Mouse (Mus musculus) retina, postnatal 1 day (tissue): ENCODE measurements around the gene Zbtb25.

Source experiments
- DNase-seq: peaks from one replicate; pipeline ENCODE4 v3.0.0-alpha.2; 2012

The Zbtb25 gene

DNA sequence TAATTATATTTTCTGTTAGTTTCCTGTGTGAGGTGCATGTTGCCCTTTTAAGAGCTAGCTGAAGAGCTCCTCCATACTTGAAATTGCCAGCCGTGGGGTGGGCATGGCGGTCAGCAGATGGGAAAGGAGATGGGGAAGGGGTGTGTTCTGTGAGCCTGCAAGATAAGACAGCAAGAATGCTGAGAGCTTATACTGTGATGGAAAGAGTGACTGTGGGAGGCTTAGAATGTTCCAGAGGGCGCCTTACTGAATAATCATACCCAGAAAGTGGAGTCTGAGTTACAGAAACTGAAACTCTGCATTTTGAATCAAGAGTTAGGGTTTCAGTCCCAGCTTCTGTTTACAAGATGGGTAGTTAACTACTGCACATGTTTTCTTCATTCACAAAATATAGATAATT is 6.1 kb upstream of the Zbtb25 start:
- no peak for DNase-seq

- no peak for DNase-seq
Measured at GRCm38 (mm10) chr12:76374911-76375310, 5.5 kb upstream of the Zbtb25 start.

DNA sequence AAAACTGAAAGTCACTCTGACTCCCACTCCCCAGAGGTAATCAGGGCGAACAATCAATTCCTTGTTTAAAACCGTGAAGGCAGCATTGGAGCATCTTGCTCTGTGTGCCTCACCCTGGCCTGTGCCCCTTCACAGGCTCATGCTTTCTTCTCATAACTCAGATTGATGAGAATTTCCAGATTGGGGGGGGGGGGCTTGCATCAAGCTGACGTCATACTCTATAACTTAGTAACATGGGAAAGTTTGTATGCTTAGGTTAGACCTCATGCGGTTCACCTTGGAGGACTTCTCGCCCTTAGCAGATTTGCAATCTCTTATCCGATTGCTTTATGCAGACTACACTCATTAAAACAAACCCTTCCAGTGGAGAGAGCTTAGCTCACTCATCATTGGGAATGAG is 4.6 kb upstream of the Zbtb25 start:
- no peak for DNase-seq

GRCm38 (mm10) chr12:76372881-76373818 is 3.7 kb upstream of the Zbtb25 start:
- DNase-seq, result peak; percentile 22

- no peak for DNase-seq
Measured at GRCm38 (mm10) chr12:76372046-76372445, 2.6 kb upstream of the Zbtb25 start.

DNA sequence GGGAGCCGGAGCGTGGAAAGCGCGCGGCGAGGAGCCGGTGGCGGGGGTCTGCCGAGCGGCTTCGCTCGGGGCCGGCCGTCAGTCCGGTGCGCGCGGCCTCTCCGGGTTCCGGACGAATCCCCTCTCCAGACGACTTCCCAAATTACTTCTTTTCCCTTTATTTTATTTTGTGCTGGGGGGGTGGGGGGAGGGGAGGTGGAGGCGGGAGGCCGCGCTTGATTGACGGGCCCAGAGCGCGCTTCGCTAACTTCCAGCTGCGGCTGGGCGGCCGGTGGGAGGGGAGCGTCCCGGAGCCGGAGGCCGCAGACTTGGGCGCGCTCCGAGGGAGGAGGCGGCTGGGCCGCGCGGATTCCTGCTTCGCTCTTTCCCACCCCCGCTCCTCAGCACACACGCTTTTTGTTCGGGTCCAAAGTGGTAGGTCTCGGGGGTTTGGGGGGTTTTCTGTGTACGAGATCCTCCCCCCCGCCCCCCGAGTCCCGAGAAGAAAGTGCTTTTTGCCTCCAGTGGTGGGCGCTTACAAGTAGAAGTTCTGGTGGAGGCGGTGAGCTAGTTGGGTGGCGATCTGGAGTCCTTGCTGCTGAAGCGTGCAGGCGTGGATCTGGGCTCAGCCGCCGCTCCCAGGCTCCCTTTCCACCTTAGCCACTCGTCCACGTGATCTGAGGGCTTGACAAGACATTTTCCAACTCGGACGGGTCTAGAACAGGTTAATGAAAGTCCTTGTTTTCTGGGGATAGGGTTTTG is 1.6 kb upstream of the Zbtb25 start:
- DNase-seq, result peak; percentile 75

DNA sequence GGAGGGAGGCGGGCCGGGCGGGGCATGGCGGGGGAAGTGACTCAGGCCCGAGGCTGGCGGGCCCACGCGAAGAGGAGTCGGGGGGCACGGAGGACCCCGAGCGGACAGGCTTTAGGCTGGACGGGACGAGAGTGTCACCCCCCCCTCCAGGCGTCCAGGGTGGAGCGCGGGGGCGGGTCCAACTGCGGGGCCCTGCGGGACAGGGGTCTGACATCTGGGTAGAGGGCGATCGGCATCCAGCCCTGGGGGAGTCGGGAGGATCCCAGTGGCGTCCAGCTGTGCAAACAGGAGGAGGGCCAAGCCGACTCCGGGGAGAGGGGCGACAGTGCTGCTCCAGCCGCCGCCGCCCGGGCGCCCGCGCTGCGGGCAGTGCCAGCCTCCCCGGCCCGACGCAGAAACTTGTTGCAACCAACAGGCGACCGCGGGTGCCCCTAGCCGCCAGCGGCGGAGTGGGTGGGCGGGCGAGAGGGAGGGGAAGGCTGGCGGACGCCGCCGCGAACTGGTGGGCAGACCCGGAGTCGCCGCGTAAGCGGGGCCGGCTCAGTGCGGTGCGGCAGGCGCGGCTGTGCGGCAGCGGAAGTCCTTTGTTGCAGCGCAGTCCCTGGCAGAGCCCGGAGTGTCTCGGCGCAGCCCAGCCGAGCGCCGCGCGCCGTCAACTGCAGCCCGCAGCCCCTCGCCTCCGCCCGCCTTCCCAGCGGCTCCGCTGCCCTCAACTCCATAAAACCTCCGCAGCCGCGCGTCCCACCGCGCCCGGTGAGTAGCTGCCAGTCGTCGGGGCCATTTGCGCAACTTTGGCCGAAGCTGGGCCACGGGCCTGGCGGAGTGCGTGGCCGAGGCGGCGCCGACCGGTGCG is 802 bp upstream of the Zbtb25 start, which contains the start of gene Zbtb1:
TSS of gene Zbtb1 (plus strand) at position 289 of the 853 bp plus-strand sequence.
- DNase-seq, result peak; percentile 90

DNA sequence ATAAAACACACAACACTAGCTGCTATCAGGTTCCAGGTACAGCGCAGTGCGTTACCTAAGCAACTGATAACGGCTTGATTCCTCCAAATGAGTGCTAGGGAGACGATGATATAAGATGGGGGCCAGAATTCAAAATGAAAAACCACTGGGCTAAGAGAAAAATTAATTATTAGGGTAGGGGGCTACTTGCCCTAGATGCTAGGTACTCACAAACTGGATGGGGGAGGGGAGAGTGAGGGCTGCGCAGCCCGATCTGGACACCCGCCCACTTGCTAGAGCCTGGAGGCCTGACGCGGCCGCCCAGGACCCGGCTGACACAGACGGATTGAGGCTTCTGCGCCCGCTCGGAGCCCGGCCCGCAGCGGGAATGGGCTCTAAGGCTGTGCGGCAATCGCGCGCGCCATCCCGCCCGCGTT is 604 bp downstream of the Zbtb25 start:
- no peak for DNase-seq

DNA sequence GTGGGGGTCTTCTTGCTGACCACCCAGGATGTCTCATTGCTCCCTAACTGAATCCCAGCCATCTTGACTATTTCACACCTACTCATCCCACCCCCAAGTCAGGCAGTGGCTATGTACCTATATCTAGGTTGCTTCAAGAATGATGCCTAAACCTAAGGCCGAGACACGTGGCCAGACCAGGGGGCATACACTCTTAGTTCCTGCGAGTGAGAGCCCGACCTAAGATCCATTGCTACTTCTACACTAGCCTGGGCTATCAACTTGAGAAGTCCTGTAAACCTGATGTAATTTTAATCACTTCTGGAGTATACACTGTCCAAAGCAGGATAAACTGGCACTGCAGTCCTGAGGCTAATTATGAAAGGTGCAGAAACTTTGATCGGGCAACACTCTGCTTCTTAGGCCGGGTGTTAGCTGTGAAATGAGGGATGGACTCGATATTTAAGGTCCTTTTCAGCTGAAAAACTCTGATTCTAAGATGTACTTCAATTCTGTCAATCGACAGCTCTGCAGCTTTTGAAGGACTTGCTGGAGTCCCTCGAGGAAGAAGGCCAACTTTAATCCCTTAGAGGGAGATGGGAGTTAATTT is 1.1 kb downstream of the Zbtb25 start:
- no peak for DNase-seq

DNA sequence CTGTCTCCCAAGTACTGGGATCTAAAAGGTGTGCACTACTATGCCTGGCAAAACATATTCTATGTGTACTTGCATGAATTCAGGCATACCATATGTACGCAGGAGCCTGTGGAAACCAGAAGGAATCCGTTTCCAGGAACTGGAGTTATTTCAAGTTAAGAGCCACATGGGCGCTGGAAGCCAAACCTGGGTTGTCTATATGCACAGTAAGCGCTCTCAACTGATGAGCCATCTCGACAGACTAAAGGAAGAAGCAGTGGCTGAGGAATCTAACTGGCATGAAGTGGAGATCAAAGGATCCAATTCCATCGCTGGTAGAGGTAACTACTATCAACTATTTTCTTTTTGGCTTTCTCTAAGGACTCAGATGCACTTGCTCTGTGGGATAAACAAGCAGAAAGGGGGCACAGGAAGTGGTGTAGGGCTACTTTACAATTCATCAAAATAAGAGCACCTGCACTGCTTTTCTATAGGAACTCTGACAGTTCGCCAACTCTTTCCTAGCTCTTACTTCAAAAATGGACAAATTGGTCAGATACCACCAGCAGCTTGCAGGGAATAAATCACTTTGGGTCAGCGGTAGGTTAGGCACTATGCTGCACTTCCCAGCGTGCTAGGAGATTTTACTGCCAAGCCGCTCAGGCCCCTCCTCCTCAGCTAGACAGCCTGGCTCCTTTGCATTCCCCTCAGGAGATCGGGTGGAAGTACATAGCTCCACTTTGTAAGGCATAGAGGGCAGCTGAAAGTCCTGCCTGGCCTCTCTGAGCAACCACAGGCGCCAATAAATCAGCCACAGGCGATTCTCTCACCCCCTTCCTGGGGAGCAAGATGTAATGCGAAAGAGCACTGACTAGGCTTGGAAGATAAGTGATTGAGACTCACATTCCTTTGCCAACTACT is 2.1 kb downstream of the Zbtb25 start:
- peak; percentile 32 for DNase-seq

DNA sequence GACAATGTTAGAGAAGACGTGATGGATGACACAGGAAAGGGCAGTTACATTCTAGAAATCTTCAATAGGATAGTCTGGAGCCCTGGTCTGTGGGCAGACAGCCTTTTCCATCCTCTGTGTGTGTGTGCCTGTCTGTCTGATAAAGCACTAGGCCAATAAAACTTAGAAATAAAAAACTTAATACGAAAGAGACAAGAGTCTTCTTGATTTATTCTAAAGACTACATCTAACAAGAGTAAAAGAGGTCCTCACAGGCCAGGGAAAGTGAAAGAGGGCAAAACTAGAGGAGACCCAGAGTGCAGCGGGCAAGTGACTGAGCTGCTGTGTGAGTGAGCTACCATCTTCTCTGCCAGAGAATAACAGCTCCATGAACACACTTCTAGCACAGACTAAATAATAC is 3.1 kb downstream of the Zbtb25 start:
- DNase-seq, result no peak

- no peak for DNase-seq
Measured at GRCm38 (mm10) chr12:76362303-76362676, 7.1 kb downstream of the Zbtb25 start.

GRCm38 (mm10) chr12:76361405-76362302 is 7.7 kb downstream of the Zbtb25 start:
- DNase-seq, result no peak

GRCm38 (mm10) chr12:76360868-76361267 is 8.5 kb downstream of the Zbtb25 start:
- DNase-seq, result no peak

DNA sequence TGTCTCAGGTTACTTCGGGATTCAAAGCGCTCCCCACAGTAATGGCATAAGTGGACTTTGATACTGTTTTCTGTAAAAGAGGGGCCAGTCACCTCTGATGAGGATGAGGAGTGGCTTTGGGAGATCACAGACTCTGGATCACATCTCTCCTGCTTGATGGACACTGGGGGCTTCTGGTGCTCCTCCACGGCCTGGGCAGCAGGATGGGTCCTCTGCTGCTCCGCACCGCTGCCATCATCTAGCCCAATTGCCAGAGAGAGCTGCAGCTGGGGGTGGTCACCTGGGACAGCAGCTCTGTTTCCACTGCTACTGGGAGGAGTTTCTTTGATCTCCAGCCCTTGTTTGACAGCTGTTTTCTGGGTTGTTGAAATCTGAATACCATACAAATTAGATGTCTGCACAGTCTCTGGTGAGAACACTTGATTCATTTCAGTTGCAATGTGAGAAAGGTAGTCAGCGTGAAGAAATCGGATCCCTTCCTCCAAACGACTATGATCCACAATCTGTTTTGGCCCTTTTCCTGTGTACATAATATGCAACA is 19.7 kb downstream of the Zbtb25 start:
- no peak for DNase-seq

- no peak for DNase-seq
Measured at GRCm38 (mm10) chr12:76345759-76346455, 23.5 kb downstream of the Zbtb25 start.

DNA sequence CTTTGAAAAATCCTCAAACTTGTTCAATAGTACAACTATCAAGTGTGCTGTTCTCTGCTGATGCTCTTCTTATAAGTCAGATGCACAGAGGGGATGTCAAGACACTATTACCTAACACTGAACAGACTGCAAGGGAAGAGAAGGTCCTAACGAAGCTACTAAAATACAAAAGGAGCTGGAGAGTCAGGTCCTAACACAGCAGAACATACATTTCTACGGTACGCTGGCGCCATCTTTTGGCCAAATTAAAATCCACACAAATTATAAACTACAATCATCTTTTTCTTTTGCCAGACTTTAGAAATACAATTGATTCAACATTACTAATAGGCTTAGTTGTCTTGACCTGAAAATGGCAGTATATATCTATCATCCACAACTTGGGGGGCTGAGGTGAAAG is 28.3 kb downstream of the Zbtb25 start:
- DNase-seq, result peak; percentile 76

DNA sequence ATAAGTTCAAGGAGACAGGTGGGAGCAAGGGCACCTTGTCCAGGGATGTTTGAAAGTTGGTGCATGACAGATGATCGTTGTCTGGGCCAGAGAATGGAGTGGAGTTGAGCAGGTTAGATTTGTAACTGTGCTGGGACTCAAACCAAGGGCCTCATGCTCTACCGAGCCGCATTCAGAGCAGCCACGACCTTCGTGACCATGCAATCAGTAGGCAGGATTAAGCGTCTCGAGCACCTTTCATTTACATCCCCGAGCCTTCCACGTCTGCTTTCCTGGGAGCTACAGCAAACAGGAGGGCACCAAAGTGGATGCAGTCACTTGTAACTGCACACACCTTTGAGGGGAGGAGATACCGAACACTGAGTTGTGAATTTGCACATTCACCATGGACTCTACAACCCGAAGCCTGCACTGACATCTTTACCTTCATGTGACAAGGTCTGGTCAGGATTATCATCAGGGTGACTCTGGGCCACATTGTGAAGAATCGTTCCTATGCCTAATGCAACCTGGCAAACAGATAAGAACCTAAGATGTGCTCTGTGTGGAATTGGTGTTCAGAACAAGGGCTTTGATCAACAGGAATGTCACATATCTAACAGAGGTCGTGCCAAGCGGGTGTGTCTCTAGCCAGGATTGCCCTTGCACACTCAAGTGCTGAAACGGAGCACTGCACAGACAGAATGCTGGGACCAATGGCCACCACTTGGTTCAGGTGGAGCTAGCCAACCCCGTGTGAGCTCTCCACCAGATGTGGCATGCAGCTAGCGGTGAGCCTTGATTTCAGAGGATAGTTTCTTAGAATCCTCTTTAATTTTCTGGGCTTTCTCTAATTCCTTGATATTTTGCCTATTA is 33.1 kb downstream of the Zbtb25 start:
- no peak for DNase-seq
